Mouse (Mus musculus) left cerebral cortex, postnatal 36 days (tissue): ENCODE measurements around the gene Tmem174. TPM values are rescaled to one million over a fixed set of nuclear protein-coding genes. Genes with fewer than 3 reads are reported as not detected.

ENCODE experiments used
- DNase-seq, 2 experiments: peaks; one replicate each; pipeline ENCODE4 v3.0.0; 2021 to 2022; ENCODE audit warnings: low spot score in 2 of 2, mixed read lengths in 1 of 2
- intact Hi-C: fragments of 180-260 bp; cut with DNase I; formaldehyde crosslinking; loops from one replicate; pipeline ENCODE4 v1.15.1; 2025
- total RNA-seq, 2 experiments: library from RNA; stranded (reverse); gene quantifications; 2 replicates each; pipeline ENCODE4 v1.2.3; 2021

Gene Tmem174
- total RNA-seq, 2 experiments from 2014 or later, result not detected

- intact Hi-C loops, result no loop called here
- no peak for DNase-seq
Observed at GRCm38 (mm10) chr13:98636571-98636970, 639 bp downstream of the Tmem174 start.

GRCm38 (mm10) chr13:98633641-98634484 is 3.3 kb downstream of the Tmem174 start:
- peak in 1 of 2 experiments; percentile 41 for DNase-seq
- intact Hi-C loops, result no loop called here

GRCm38 (mm10) chr13:98632306-98632942 is 4.8 kb downstream of the Tmem174 start:
- intact Hi-C loops, result no loop called here
- peak; percentile 15 to 20 for DNase-seq

- intact Hi-C loops, result no loop called here
- no peak for DNase-seq
Observed at GRCm38 (mm10) chr13:98631105-98631838, 5.9 kb downstream of the Tmem174 start.

- intact Hi-C loops, result no loop called here
Observed at GRCm38 (mm10) chr13:98626736-98627135, 10.5 kb downstream of the Tmem174 start.

GRCm38 (mm10) chr13:98624506-98624905 is 12.7 kb downstream of the Tmem174 start:
- intact Hi-C loops, result no loop called here
- DNase-seq, result no peak

More at GRCm38 (mm10) chr13:98626736-98627135, 10.5 kb downstream of the Tmem174 start:
- no peak for DNase-seq

GRCm38 (mm10) chr13:98622881-98623549 is 14.2 kb downstream of the Tmem174 start:
- no peak for DNase-seq
- intact Hi-C loops, result no loop called here

GRCm38 (mm10) chr13:98617429-98618067 is 19.7 kb downstream of the Tmem174 start:
- DNase-seq, result no peak
- intact Hi-C loops, result no loop called here

- intact Hi-C loops, result no loop called here
- DNase-seq, result no peak
Observed at GRCm38 (mm10) chr13:98607885-98608477, 29.2 kb downstream of the Tmem174 start.

GRCm38 (mm10) chr13:98603799-98604198 is 33.4 kb downstream of the Tmem174 start:
- intact Hi-C loops, result no loop called here
- DNase-seq, result no peak

- DNase-seq, result no peak
- intact Hi-C loops, result loop anchor here (10.0 kb wide), 1 partner anchor 128 kb away; no protein-coding TSS in a partner anchor
Observed at GRCm38 (mm10) chr13:98596746-98597145, 40.5 kb downstream of the Tmem174 start.

DNA sequence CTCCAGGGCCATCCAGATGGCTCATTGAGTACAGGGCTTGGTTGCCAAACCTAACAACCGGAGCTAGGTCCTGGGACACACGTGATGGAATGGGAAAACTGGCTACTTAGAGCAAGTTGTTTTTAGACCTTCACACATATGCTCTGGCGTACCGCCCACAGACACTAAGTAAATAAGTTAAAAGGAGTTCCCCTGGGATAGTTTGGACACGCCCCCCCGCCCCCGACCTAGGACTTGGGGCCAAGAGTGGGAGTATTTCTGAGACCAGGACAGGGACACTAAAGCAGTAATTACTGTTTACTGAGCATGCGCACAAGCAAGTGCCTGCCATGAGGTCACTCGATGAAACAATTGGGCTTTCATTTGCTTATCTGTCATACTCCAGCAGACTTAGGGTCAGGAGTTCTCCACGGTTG is 42.5 kb downstream of the Tmem174 start:
- DNase-seq, result no peak
- intact Hi-C loops, result loop anchor here (10.0 kb wide), 1 partner anchor 130 kb away; no protein-coding TSS in a partner anchor

GRCm38 (mm10) chr13:98593938-98594539 is 43.2 kb downstream of the Tmem174 start:
- no peak for DNase-seq
- intact Hi-C loops, result loop anchor here (10.0 kb wide), 1 partner anchor 131 kb away; no protein-coding TSS in a partner anchor

DNA sequence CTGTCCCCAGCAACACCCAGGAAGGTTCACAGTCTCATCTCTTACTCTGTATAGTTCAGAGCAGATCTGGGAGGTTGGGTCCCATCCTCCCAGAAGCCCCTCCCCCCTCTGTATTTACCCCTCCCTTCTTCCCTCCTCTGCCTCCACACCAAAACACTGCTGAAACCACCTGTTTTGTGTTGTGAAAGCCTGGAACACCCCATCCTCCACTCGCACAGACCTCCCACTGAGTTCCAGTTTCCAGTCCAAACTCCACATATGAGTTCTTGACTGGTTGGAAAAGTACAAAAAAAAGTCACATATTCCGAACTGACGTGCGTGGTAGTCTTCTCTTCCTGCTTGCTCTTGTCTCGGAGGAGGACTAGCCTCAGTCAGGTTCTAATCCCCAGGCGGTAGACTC is 45.8 kb downstream of the Tmem174 start:
- no peak for DNase-seq
- intact Hi-C loops, result loop anchor here (10.0 kb wide), 1 partner anchor 133 kb away; no protein-coding TSS in a partner anchor

GRCm38 (mm10) chr13:98590693-98591389 is 46.4 kb downstream of the Tmem174 start:
- DNase-seq, result no peak
- intact Hi-C loops, result loop anchor here (10.0 kb wide), 1 partner anchor 134 kb away; no protein-coding TSS in a partner anchor

- intact Hi-C loops, result loop anchor here (5.0 kb wide), 1 partner anchor 87 kb away; no protein-coding TSS in a partner anchor
- DNase-seq, result no peak
Observed at GRCm38 (mm10) chr13:98589572-98589971, 47.6 kb downstream of the Tmem174 start.

DNA sequence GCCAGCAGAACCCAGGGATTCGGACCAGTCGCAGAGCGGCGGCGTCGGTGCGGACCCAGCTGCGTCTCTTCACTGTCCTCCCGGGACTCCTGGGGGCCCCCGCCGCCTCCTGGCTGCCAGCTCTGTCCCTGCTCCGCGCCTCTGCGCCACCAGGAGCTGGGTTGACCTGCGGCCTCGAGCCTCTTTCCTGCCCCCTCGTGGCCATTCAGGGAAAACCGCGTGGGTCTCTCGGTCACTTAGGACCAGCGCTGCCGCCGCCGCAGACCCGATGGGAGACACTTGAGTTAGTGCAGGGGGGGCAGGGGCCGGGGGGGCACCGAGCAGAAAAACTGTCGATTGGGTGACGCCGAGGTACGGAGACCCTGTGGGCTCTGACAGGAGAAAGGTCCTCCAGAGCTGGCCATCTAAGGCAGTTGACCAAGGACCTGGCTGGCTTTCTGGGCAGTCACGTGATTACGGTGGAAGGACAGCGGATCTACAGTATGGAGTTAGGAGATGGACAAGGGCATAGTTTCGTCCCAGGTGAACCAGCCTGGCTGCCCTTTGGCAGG is 48.2 kb downstream of the Tmem174 start:
- DNase-seq, result peak; percentile 60 to 64
- intact Hi-C loops, result loop anchor here (5.0 kb wide), 1 partner anchor 87 kb away; no protein-coding TSS in a partner anchor
